In the genomic region with DNA sequence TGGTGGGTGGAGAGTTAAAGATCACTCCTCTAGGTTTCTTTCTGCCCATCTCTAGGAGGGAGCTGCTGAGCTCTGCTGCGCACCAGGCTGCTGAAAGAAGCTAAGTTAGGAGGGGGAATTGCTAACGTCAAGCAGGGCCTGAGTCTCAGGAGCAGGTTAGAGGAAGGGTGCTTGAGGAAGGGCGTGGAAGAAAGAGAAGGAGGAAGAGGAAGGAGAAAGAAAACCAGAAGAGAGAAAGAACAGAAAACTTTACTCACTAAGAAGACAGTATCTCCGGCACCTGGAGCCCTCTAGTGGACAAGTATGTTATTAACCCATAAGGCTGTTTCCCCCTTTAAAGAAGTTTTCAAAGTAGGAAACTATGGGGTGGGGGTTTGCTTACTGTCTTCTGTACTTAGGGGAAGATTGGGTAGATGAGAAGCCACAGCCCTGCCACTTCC, we compare ENCODE assay signal across 8 mouse cellular contexts. TPM values are rescaled to one million over a fixed set of nuclear protein-coding genes. Genes with fewer than 3 reads are reported as not detected.
DNase-seq lines count a peak whose midpoint lies in the region; ATAC-seq and TF ChIP-seq lines count a peak whose summit lies in the region.

No protein-coding gene starts in this region.

- TF ChIP-seq POLR2A in MEL (IDR thresholded peaks at IDR 0.05; ENCODE audit: control insufficient read depth in 1 of 2, insufficient read depth in 1 of 2, low read depth in 1 of 2, low read length in 2 of 2, poor library complexity in 1 of 2), result no peak

- no peak for TF ChIP-seq EP300 in MEL (IDR thresholded peaks at IDR 0.05; ENCODE audit: low read depth in 1 of 2, low read length in 2 of 2)

- H3K36me3 ChIP-seq in heart, embryonic 11.5 days (ENCODE audit: control insufficient read depth, insufficient read depth, low read length), result peaks cover 19% of the 10 kb centered on the region
- peaks cover 0 to 6% of the 10 kb centered on the region in 2 experiments; a peak in 2 of 4 replicates for H3K36me3 ChIP-seq in MEL (ENCODE audit: control insufficient read depth in 1 of 2, insufficient read depth in 2 of 2, low read length in 2 of 2)
- peaks cover 13% of the 10 kb centered on the region for H3K36me3 ChIP-seq in forebrain, embryonic 16.5 days (ENCODE audit: control insufficient read depth, insufficient read depth)

- 28% methylated on average over 4 of the region's 4 CpGs for WGBS in heart, embryonic 11.5 days (ENCODE audit: insufficient replicate concordance)
- 25% methylated on average over 4 of the region's 4 CpGs for WGBS in forebrain, embryonic 16.5 days

- no peak for DNase-seq in heart, adult 11 months
- DNase-seq in MEL (ENCODE audit: low read depth, low spot score), result peak; percentile 57
- peak; percentile 20 to 40 for DNase-seq in kidney, postnatal 4 days
- DNase-seq in naive thymus-derived CD4-positive, alpha-beta T cell, adult 2 months (ENCODE audit: low read depth), result peak; percentile 91
- no peak for DNase-seq in adrenal gland, postnatal 25 days
- DNase-seq in left cerebral cortex, postnatal 25 days (ENCODE audit: low spot score in 2 of 2), result no peak

- no peaks in the 10 kb centered on the region for H3K27me3 ChIP-seq in heart, embryonic 11.5 days (ENCODE audit: control insufficient read depth, insufficient read depth, low read length)
- no peaks in the 10 kb centered on the region for H3K27me3 ChIP-seq in MEL (ENCODE audit: control insufficient read depth in 1 of 2, insufficient read depth in 2 of 2, low read length in 2 of 2)
- H3K27me3 ChIP-seq in forebrain, embryonic 16.5 days (replicated peaks; ENCODE audit: control insufficient read depth, insufficient read depth, low read length), result no peaks in the 10 kb centered on the region

- TF ChIP-seq CTCF in MEL (IDR thresholded peaks at IDR 0.05 in 2 of 3, conservative IDR thresholded peaks at IDR 0.05 in 1 of 3; ENCODE audit: control insufficient read depth in 1 of 3, insufficient read depth in 1 of 3, low read depth in 2 of 3, low read length in 3 of 3, poor library complexity in 1 of 3, severe bottlenecking in 1 of 3), result peak; percentile 9 to 69 (median 55); a peak in 4 of 6 replicates

- H3K79me2 ChIP-seq in MEL (ENCODE audit: control insufficient read depth, insufficient read depth, low read length, poor library complexity), result no peaks in the 10 kb centered on the region

- peak; percentile 59 for TF ChIP-seq RAD21 in MEL (IDR thresholded peaks at IDR 0.05; ENCODE audit: low read depth, low read length)

- no peak overlapping the region for H3K27ac ChIP-seq in heart, embryonic 11.5 days (ENCODE audit: low read depth, low read length)
- no peak overlapping the region for H3K27ac ChIP-seq in MEL (ENCODE audit: control insufficient read depth, low read depth, low read length)
- no peak overlapping the region for H3K27ac ChIP-seq in forebrain, embryonic 16.5 days (ENCODE audit: low read length)

- H3K9me3 ChIP-seq in heart, embryonic 11.5 days (replicated peaks; ENCODE audit: control insufficient read depth, low read length), result no peaks in the 10 kb centered on the region
- H3K9me3 ChIP-seq in MEL (replicated peaks; ENCODE audit: insufficient read depth, low read length), result no peaks in the 10 kb centered on the region
- H3K9me3 ChIP-seq in forebrain, embryonic 16.5 days (ENCODE audit: control insufficient read depth, low read length), result no peaks in the 10 kb centered on the region

- H3K4me1 ChIP-seq in heart, embryonic 11.5 days (ENCODE audit: control insufficient read depth, insufficient read depth, low read length), result no peaks in the 10 kb centered on the region
- no peaks in the 10 kb centered on the region for H3K4me1 ChIP-seq in MEL (ENCODE audit: control insufficient read depth in 1 of 2, insufficient read depth in 2 of 2, low read length in 2 of 2)
- no peaks in the 10 kb centered on the region for H3K4me1 ChIP-seq in forebrain, embryonic 16.5 days (replicated peaks; ENCODE audit: control insufficient read depth, insufficient read depth, low read length)

- H3K4me2 ChIP-seq in heart, embryonic 11.5 days, result peak overlapping the region; percentile 8; the same call in 1 of the 2 replicates
- no peak overlapping the region for H3K4me2 ChIP-seq in forebrain, embryonic 16.5 days (ENCODE audit: low read length)

- no peak overlapping the region for H3K9ac ChIP-seq in heart, embryonic 11.5 days (ENCODE audit: low read depth, low read length)
- H3K9ac ChIP-seq in MEL (ENCODE audit: control insufficient read depth, low read depth, low read length, poor library complexity, severe bottlenecking), result no peak overlapping the region
- H3K9ac ChIP-seq in forebrain, embryonic 16.5 days (replicated peaks; ENCODE audit: low read depth, low read length), result no peak overlapping the region

- ATAC-seq in heart, embryonic 11.5 days (replicated peaks; ENCODE audit: insufficient number of reproducible peaks, low FRiP score, low TSS enrichment), result no peak
- ATAC-seq in forebrain, embryonic 16.5 days, result peak; percentile 38

- no peak overlapping the region for H3K4me3 ChIP-seq in heart, embryonic 11.5 days (ENCODE audit: low read depth, low read length)
- H3K4me3 ChIP-seq in MEL (ENCODE audit: control insufficient read depth in 1 of 2, insufficient read depth in 1 of 2, low read depth in 2 of 2, low read length in 2 of 2), result no peak overlapping the region
- no peak overlapping the region for H3K4me3 ChIP-seq in forebrain, embryonic 16.5 days (replicated peaks; ENCODE audit: low read length)

- intact Hi-C loops in left cerebral cortex, postnatal 25 days (cut with DNase I), result loop anchor here (5.0 kb wide), 4 partner anchors 66 to 1064 kb away; a partner anchor contains a TSS

TF ChIP-seq in MEL, 35 proteins besides CTCF, POLR2A, EP300 and RAD21:
- peak; percentile 62 for TF ChIP-seq SMC3 (IDR thresholded peaks at IDR 0.05; ENCODE audit: low read depth, low read length)
- TF ChIP-seq USF1 (IDR thresholded peaks at IDR 0.05; ENCODE audit: low read depth, low read length), result no peak

RNA-seq across cellular contexts. Expression of a gene that starts 16.9 kb away (rescaled TPM):
- 272 and 282 TPM in 2 replicates for polyA plus RNA-seq in heart, embryonic 11.5 days (2014; fragmentation: Nextera tagmentation; extraction: Ambion mirVana)
- 112 and 140 TPM in 2 replicates for total RNA-seq in MEL (2012; rRNA removed)
- 100 to 1,000 TPM in 1 of 2 experiments, not detected in 1; 168 TPM for polyA plus RNA-seq in MEL (2012; ENCODE audit: insufficient read depth in 1 of 2, insufficient read length in 2 of 2, low read depth in 1 of 2, low replicate concordance in 2 of 2, missing spikeins in 1 of 2)
- polyA plus RNA-seq in forebrain, embryonic 16.5 days (2015; fragmentation: Nextera tagmentation; extraction: Ambion mirVana), result 298 and 300 TPM in 2 replicates
- 145 and 173 TPM in 2 replicates for total RNA-seq in adrenal gland, postnatal 25 days (2021)
- 100 to 1,000 TPM; 369 to 401 TPM for total RNA-seq in left cerebral cortex, postnatal 25 days (2021)

RNA-seq across cellular contexts. Expression of a gene that starts 47.5 kb away (rescaled TPM):
- 36.7 and 43.2 TPM in 2 replicates for polyA plus RNA-seq in heart, embryonic 11.5 days (2014; fragmentation: Nextera tagmentation; extraction: Ambion mirVana)
- 4.2 and 5.0 TPM in 2 replicates for total RNA-seq in MEL (2012; rRNA removed)
- polyA plus RNA-seq in MEL (2012; ENCODE audit: insufficient read depth in 1 of 2, insufficient read length in 2 of 2, low read depth in 1 of 2, low replicate concordance in 2 of 2, missing spikeins in 1 of 2), result 10 to 100 TPM in 1 of 2 experiments, not detected in 1; 13.5 TPM
- 34.6 and 41.7 TPM in 2 replicates for polyA plus RNA-seq in forebrain, embryonic 16.5 days (2015; fragmentation: Nextera tagmentation; extraction: Ambion mirVana)
- total RNA-seq in adrenal gland, postnatal 25 days (2021), result 51.8 and 72.3 TPM in 2 replicates
- total RNA-seq in left cerebral cortex, postnatal 25 days (2021), result 10 to 100 TPM; 43.8 to 49.9 TPM

Comparison
In these comparisons a context has a peak if more than half of its experiments do, and no peak if none do; other contexts are left out.
1. DNase-seq: peak in MEL (single experiment), kidney, postnatal 4 days (2 of 2) and naive thymus-derived CD4-positive, alpha-beta T cell, adult 2 months (single experiment); none in heart, adult 11 months (single experiment), adrenal gland, postnatal 25 days (single experiment) and left cerebral cortex, postnatal 25 days (0 of 2).